Mouse (Mus musculus) neural tube, embryonic 11.5 days (tissue): ENCODE results near the gene Dync2li1. TPM values are rescaled to one million over a fixed set of nuclear protein-coding genes. Genes with fewer than 3 reads are reported as not detected.
A peak's percentile ranks its signal among the peaks of the same experiment; 100 is the strongest.

Source experiments
- ATAC-seq: fragments of 200-750 bp; cut with Nextera tagmentation; 2 replicates; pipeline ENCODE4 v1.8.0; 2017; ENCODE audit warnings: moderate number of reproducible peaks, mild to moderate bottlenecking, moderate TSS enrichment, moderate library complexity; ENCODE audit not compliant: insufficient read depth, low FRiP score, low TSS enrichment
- DNase-seq: peaks from one replicate; pipeline ENCODE4 v3.0.0-alpha.2; 2015; ENCODE audit warnings: low spot score
- H3K27ac ChIP-seq: fragments of 300-500 bp; sonication (generic); 2 replicates; pipeline ENCODE4 v1.5.1; 2014; ENCODE audit warnings: low read depth, mild to moderate bottlenecking, low read length
- H3K27me3 ChIP-seq: fragments of 300-500 bp; sonication (generic); 2 replicates; pipeline ENCODE4 v1.6.1; 2014; ENCODE audit warnings: mild to moderate bottlenecking, low read length, mixed read lengths; ENCODE audit not compliant: control insufficient read depth, insufficient read depth
- H3K36me3 ChIP-seq: fragments of 300-500 bp; sonication (generic); 2 replicates; pipeline ENCODE4 v1.6.1; 2014; ENCODE audit warnings: mild to moderate bottlenecking, low read length, moderate library complexity, mixed read lengths; ENCODE audit not compliant: control insufficient read depth, insufficient read depth
- H3K4me1 ChIP-seq: fragments of 300-500 bp; sonication (generic); 2 replicates; pipeline ENCODE4 v1.6.1; 2014; ENCODE audit warnings: low read length, mixed read lengths; ENCODE audit not compliant: control insufficient read depth, insufficient read depth
- H3K4me2 ChIP-seq: fragments of 300-500 bp; sonication (generic); 2 replicates; pipeline ENCODE4 v1.6.1; 2014; ENCODE audit warnings: low read depth, mild to moderate bottlenecking, moderate library complexity
- H3K4me3 ChIP-seq: fragments of 300-500 bp; sonication (generic); 2 replicates; pipeline ENCODE4 v1.5.1; 2014; ENCODE audit warnings: low read depth, low read length
- H3K9ac ChIP-seq: fragments of 300-500 bp; sonication (generic); 2 replicates; pipeline ENCODE4 v1.6.1; 2014; ENCODE audit warnings: mild to moderate bottlenecking, low read length
- H3K9me3 ChIP-seq: fragments of 300-500 bp; sonication (generic); 2 replicates; pipeline ENCODE4 v1.6.1; 2016; ENCODE audit warnings: low read length; ENCODE audit not compliant: control insufficient read depth
- WGBS: fragments of 180-500 bp; shearing (Covaris S2); extraction: QIAGEN DNeasy Blood & Tissue Kit; methylation state at CpG from one replicate; pipeline ENCODE4 v1.1.7; 2014; 5-methylcytosine and 5-hydroxymethylcytosine counted together
- polyA plus RNA-seq: library from polyadenylated mRNA; unstranded; fragments of >200 nt; fragmentation: Nextera tagmentation; extraction: Ambion mirVana; gene quantifications from 2 replicates; pipeline ENCODE4 v1.2.1, GENCODE M21; 2014

Gene Dync2li1
- polyA plus RNA-seq, 1 experiment from 2014 or later = 29.6 TPM

GRCm38 (mm10) chr17:84657422-84657732 is 31.1 kb downstream of the Dync2li1 start:
- Histone ChIP-seq H3K4me1 (peaks cover 16% of the 10 kb centered on the region), H3K27me3 (no peaks in the 10 kb centered on the region), H3K27ac (0 out of 2 replicates have a peak overlapping the region, but pooled peaks have one; percentile 35), H3K9me3 (no peaks in the 10 kb centered on the region), H3K4me3 (no peak overlapping the region), H3K36me3 (no peaks in the 10 kb centered on the region), H3K4me2 (no peak overlapping the region), H3K9ac (no peak overlapping the region)
- 0 out of 2 replicates have a peak, but pooled peaks have one; percentile 27 for ATAC-seq
- WGBS = 56% methylated on average over 3 of the region's 3 CpGs
- DNase-seq = no peak

DNA sequence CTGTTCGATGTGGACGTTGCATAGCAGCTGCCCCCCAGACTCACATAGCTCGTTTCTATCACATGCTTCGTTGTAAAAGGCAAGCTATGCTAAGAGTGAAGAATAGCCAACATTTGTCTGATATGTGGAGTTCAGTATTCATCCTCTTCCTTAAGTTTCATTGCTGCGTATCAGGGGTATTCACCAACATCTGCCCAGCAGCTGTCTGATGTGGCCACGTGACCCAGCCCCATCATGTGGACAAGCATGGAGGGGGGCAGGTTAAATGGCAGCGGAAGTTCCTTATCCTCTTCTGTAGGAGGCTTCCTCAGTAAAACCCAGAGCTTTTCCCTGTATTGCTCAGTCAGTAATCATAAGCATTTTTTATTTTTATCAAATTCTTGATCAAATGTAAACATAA is 31.5 kb downstream of the Dync2li1 start:
- peak; percentile 50 for DNase-seq
- Histone ChIP-seq H3K9ac (no peak overlapping the region), H3K4me3 (no peak overlapping the region), H3K4me2 (no peak overlapping the region), H3K27me3 (no peaks in the 10 kb centered on the region), H3K27ac (0 out of 2 replicates have a peak overlapping the region, but pooled peaks have one; percentile 35), H3K9me3 (no peaks in the 10 kb centered on the region), H3K36me3 (no peaks in the 10 kb centered on the region), H3K4me1 (peaks cover 16% of the 10 kb centered on the region)
- no peak for ATAC-seq
- WGBS = 44% methylated on average over 7 of the region's 7 CpGs

DNA sequence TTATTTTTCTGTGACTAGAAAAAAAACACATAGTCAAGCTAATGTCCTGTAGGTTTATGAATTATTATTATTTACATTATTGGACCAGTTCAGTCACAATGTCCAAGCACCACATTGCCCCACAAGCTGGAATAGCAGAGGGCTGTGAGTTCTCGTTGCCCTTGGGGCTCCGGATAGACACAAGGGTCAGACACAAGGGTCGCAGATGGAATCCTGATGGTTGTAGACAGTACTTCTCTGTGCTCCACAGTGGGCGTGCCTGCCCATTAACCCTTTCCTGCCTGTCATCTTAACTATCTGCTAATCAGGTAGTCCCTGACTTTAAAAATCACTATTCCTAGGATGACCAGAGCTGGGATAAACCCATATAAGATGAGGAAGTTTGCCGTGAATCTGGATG is 31.9 kb downstream of the Dync2li1 start:
- Histone ChIP-seq H3K9ac (no peak overlapping the region), H3K4me1 (peaks cover 16% of the 10 kb centered on the region), H3K27me3 (no peaks in the 10 kb centered on the region), H3K4me2 (no peak overlapping the region), H3K9me3 (no peaks in the 10 kb centered on the region), H3K27ac (0 out of 2 replicates have a peak overlapping the region, but pooled peaks have one; percentile 8), H3K4me3 (no peak overlapping the region), H3K36me3 (no peaks in the 10 kb centered on the region)
- 35% methylated on average over 5 of the region's 5 CpGs for WGBS
- DNase-seq = no peak
- no peak for ATAC-seq

DNA sequence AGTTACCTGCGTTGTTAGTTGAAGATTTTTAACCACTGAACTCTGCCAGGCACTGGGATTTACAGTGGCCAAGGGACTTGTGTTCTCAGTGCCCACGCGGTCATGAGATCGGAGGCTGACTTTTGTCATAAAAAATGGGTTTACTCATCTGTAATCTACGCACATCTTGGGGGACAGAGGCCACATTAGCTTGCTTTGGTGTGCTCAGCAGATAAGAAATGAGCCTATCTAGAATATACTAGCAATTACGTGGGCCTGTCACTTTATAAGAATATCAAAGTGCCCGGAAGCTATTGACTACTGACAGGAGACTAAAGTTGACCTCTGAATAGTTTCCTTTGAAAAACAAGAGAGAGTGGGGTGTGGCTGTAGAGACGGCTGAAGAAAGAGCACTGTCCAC is 32.7 kb downstream of the Dync2li1 start:
- WGBS = 71% methylated on average over 8 of the region's 8 CpGs
- H3K27me3 ChIP-seq = no peaks in the 10 kb centered on the region
- ATAC-seq (no peak), DNase-seq (no peak)
- peaks cover 16% of the 10 kb centered on the region for H3K4me1 ChIP-seq
- H3K9me3 ChIP-seq = no peaks in the 10 kb centered on the region
- H3K4me2 ChIP-seq = no peak overlapping the region
- no peak overlapping the region for H3K27ac ChIP-seq
- H3K4me3 ChIP-seq = no peak overlapping the region
- H3K9ac ChIP-seq = no peak overlapping the region
- H3K36me3 ChIP-seq = no peaks in the 10 kb centered on the region

- H3K4me3 ChIP-seq = no peak overlapping the region
- H3K4me2 ChIP-seq = no peak overlapping the region
- ATAC-seq = no peak
- no peak overlapping the region for H3K27ac ChIP-seq
- no peaks in the 10 kb centered on the region for H3K27me3 ChIP-seq
- no peak overlapping the region for H3K9ac ChIP-seq
- DNase-seq = peak; percentile 10
- peaks cover 9% of the 10 kb centered on the region; the same call in 1 of the 2 replicates for H3K4me1 ChIP-seq
- H3K36me3 ChIP-seq = no peaks in the 10 kb centered on the region
- no peaks in the 10 kb centered on the region for H3K9me3 ChIP-seq
- 29% methylated on average over 10 of the region's 10 CpGs for WGBS
Observed at GRCm38 (mm10) chr17:84665053-84665452, 38.8 kb downstream of the Dync2li1 start.

DNA sequence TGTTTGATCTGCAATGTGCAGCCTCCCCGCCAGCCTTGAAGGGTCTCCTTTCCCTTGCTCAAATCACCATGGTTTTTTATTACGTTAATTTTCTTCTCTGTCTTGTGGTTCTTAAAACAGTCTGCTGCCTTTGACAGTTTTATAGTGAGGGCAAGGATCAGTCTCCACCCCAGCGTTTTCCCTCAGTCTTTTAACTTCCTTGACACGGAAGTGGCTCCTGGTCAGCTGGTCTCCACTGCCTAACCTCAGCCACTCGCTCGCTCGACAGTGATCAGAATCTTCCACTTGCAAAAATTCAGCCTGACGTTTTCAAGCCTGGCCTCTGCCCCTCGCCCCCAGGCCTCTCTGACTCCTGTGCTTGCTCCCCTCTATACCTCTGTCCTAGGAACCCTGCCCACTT is 39.4 kb downstream of the Dync2li1 start:
- peaks cover 9% of the 10 kb centered on the region; the same call in 1 of the 2 replicates for H3K4me1 ChIP-seq
- no peaks in the 10 kb centered on the region for H3K9me3 ChIP-seq
- no peaks in the 10 kb centered on the region for H3K27me3 ChIP-seq
- no peak overlapping the region for H3K9ac ChIP-seq
- H3K36me3 ChIP-seq = no peaks in the 10 kb centered on the region
- no peak overlapping the region for H3K4me3 ChIP-seq
- ATAC-seq (no peak), DNase-seq (peak; percentile 19)
- no peak overlapping the region for H3K4me2 ChIP-seq
- no peak overlapping the region; the same call in 1 of the 2 replicates for H3K27ac ChIP-seq
- 25% methylated on average over 9 of the region's 9 CpGs for WGBS

DNA sequence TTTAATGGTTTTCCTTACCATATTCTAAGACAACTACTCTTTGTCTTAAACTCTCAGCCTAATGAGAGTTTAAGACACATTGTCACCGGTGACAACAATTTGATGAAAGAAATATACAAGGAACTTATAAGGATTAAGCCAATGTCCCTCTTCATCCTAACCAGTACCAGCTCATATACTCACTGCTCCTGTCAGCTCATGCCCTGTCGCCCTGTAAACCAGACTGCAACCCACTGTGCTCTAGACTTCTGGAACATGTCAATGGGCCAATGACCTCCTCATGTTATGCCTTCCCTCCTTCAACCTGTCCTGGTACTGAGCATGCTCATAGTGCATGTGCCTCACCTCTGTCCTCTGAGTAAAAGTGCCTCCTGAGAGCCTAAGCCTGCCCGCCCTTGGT is 41.6 kb downstream of the Dync2li1 start:
- H3K36me3 ChIP-seq = no peaks in the 10 kb centered on the region

DNA sequence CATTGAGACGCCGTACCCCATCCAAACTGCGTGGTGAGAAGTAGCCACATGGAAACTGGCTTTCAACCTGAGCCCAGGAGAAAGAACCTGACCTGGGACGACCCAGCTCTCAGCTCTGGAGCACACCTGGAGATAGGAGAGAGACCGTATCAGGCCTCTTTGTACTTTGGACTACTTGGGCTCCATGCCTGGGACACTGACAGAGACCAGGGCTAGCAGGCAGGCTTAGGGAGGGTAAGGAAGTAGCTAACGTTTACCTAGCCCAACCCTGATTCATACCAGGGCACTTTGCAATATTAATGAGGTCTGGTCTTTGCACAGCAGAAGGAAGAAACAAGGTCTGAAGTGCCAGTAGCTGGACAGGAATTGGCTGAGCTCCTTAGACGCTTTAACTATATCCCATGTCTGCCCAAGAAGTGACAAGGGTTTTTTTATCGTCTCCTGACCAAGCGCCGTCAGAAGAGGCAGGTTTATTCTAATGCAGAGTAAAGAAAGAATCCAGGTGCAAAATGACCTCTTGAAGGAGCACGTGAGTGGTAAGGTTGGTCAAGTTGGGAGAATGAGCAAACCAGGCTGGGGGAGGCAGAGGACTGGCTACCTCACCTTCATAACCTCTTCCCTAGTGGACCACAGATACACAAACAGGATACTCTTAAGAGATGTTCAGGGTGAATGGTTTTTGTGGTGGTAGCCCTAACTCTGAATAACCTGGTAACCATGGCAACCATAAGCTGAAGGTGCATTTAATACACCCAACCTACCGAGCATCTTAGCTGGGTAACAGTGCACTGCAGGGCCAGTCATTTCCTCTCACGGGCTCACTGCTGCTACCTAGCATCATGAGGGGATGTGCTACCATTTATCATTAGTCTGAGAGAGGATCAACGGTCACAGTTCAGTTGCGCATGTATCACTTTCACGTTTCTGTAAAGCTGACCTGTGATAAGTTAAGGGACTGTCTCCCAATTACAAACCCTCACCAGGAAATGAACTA is 46.4 kb downstream of the Dync2li1 start:
- Histone ChIP-seq H3K4me2 (no peak overlapping the region), H3K27ac (no peak overlapping the region), H3K36me3 (no peaks in the 10 kb centered on the region), H3K27me3 (0 out of 2 replicates have a peak, but pooled peaks cover 2% of the 10 kb centered on the region), H3K9me3 (no peaks in the 10 kb centered on the region), H3K9ac (no peak overlapping the region), H3K4me1 (no peaks in the 10 kb centered on the region), H3K4me3 (no peak overlapping the region)
- DNase-seq (peak; percentile 4), ATAC-seq (no peak)
- 82% methylated on average over 16 of the region's 16 CpGs for WGBS

More for the DNA sequence above, 41.6 kb downstream of the Dync2li1 start:
- ATAC-seq (no peak), DNase-seq (peak; percentile 5)
- no peak overlapping the region for H3K4me2 ChIP-seq
- no peaks in the 10 kb centered on the region for H3K27me3 ChIP-seq
- WGBS = 91% methylated on average over 3 of the region's 3 CpGs
- H3K4me1 ChIP-seq = peaks cover 9% of the 10 kb centered on the region; the same call in 1 of the 2 replicates
- H3K4me3 ChIP-seq = no peak overlapping the region
- H3K9me3 ChIP-seq = no peaks in the 10 kb centered on the region
- H3K9ac ChIP-seq = no peak overlapping the region
- H3K27ac ChIP-seq = no peak overlapping the region

DNA sequence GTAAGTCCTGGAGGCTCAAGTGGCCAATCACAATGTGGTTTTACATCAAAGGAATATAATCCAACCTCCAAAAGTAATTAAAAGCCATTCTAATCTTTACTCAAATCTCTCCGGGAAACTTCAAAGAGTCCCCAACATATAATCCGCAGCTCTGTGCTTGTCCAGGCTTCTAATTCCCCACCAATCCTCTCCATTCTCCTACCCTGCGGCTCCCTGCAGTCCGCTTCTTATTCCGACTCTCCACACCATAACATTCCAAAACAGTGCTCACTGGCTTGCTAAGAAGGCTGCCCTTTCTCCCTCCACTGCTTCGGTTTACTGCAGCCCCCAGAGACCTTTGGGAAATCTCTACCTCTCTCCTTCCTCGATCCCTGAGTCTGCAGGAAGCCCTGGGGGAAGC is 47.8 kb downstream of the Dync2li1 start:
- Histone ChIP-seq H3K36me3 (no peaks in the 10 kb centered on the region), H3K4me2 (no peak overlapping the region), H3K27ac (no peak overlapping the region), H3K4me3 (no peak overlapping the region), H3K9me3 (no peaks in the 10 kb centered on the region), H3K9ac (no peak overlapping the region), H3K4me1 (no peaks in the 10 kb centered on the region), H3K27me3 (0 out of 2 replicates have a peak, but pooled peaks cover 2% of the 10 kb centered on the region)
- WGBS = 52% methylated on average over 7 of the region's 7 CpGs
- DNase-seq (peak; percentile 4), ATAC-seq (no peak)
